Mouse (Mus musculus): ENCODE results near the gene Lmtk3.
A peak's percentile ranks its signal among the peaks of the same experiment; 100 is the strongest.

Gene Lmtk3

GRCm38 (mm10) chr7:45784524-45785372, 1.2 kb downstream of the Lmtk3 start, which contains the start of gene Sult2b1:
TSS of gene Sult2b1 (minus strand) at chr7:45784669.
- no peak for DNase-seq (ENCODE audit: low spot score)

GRCm38 (mm10) chr7:45785388-45786135, 2.0 kb downstream of the Lmtk3 start:
- no peak for DNase-seq (ENCODE audit: low spot score)

- no peak for DNase-seq (ENCODE audit: low spot score)
Observed at GRCm38 (mm10) chr7:45786136-45786578, 2.6 kb downstream of the Lmtk3 start.

- no peak for DNase-seq (ENCODE audit: low spot score)
Observed at GRCm38 (mm10) chr7:45786661-45787413, 3.3 kb downstream of the Lmtk3 start.

GRCm38 (mm10) chr7:45787642-45788041, 4.1 kb downstream of the Lmtk3 start:
- DNase-seq (ENCODE audit: low spot score) = no peak

- no peak for DNase-seq (ENCODE audit: low spot score)
Observed at GRCm38 (mm10) chr7:45790721-45791120, 7.2 kb downstream of the Lmtk3 start.

GRCm38 (mm10) chr7:45791756-45792490, 8.4 kb downstream of the Lmtk3 start:
- no peak for DNase-seq (ENCODE audit: low spot score)

GRCm38 (mm10) chr7:45793240-45793639, 9.7 kb downstream of the Lmtk3 start:
- DNase-seq (ENCODE audit: low spot score) = no peak

- DNase-seq (ENCODE audit: low spot score) = no peak
Observed at GRCm38 (mm10) chr7:45793969-45794585, 10.5 kb downstream of the Lmtk3 start.

- no peak for DNase-seq (ENCODE audit: low spot score)
Observed at GRCm38 (mm10) chr7:45794971-45795370, 11.4 kb downstream of the Lmtk3 start.

GRCm38 (mm10) chr7:45796950-45797349, 13.4 kb downstream of the Lmtk3 start:
- no peak for DNase-seq (ENCODE audit: low spot score)

GRCm38 (mm10) chr7:45797661-45798510, 14.3 kb downstream of the Lmtk3 start:
- DNase-seq (ENCODE audit: low spot score) = no peak

GRCm38 (mm10) chr7:45798511-45798836, 14.9 kb downstream of the Lmtk3 start:
- DNase-seq (ENCODE audit: low spot score) = peak; percentile 40

- peak; percentile 64 for DNase-seq (ENCODE audit: low spot score)
Observed at GRCm38 (mm10) chr7:45798931-45799330, 15.4 kb downstream of the Lmtk3 start.

GRCm38 (mm10) chr7:45800001-45800400, 16.5 kb downstream of the Lmtk3 start:
- DNase-seq (ENCODE audit: low spot score) = no peak

GRCm38 (mm10) chr7:45800546-45801204, 17.1 kb downstream of the Lmtk3 start:
- DNase-seq (ENCODE audit: low spot score) = peak; percentile 41

- DNase-seq (ENCODE audit: low spot score) = peak; percentile 88
Observed at GRCm38 (mm10) chr7:45801348-45801747, 17.8 kb downstream of the Lmtk3 start.

- no peak for DNase-seq (ENCODE audit: low spot score)
Observed at GRCm38 (mm10) chr7:45802551-45802950, 19.0 kb downstream of the Lmtk3 start.

GRCm38 (mm10) chr7:45805941-45806340, 22.4 kb downstream of the Lmtk3 start:
- DNase-seq (ENCODE audit: low spot score) = no peak

GRCm38 (mm10) chr7:45808471-45808870, 24.9 kb downstream of the Lmtk3 start:
- DNase-seq (ENCODE audit: low spot score) = no peak

All from T-cell, adult 2 months (primary cell).